Mouse (Mus musculus): ENCODE results near the gene Magt1.
"Not testable (repeated sequence)": the region's sequence is repeated elsewhere in the genome, so short reads cannot be mapped to it uniquely, and the experiment has no call there.

Gene Magt1

GRCm38 (mm10) chrX:106011465-106012159 is at the start of gene Magt1:
Gene Magt1, minus strand, starts transcription at chrX:106011906.
- DNase-seq (ENCODE audit: low spot score): peak; percentile 65

- no peak for DNase-seq (ENCODE audit: low spot score)
Observed at GRCm38 (mm10) chrX:106048191-106048590, 36.5 kb upstream of the Magt1 start.

GRCm38 (mm10) chrX:106045928-106046327 is 34.2 kb upstream of the Magt1 start:
- DNase-seq (ENCODE audit: low spot score): no peak

- DNase-seq (ENCODE audit: low spot score): no peak
Observed at GRCm38 (mm10) chrX:106045455-106045854, 33.7 kb upstream of the Magt1 start.

DNA sequence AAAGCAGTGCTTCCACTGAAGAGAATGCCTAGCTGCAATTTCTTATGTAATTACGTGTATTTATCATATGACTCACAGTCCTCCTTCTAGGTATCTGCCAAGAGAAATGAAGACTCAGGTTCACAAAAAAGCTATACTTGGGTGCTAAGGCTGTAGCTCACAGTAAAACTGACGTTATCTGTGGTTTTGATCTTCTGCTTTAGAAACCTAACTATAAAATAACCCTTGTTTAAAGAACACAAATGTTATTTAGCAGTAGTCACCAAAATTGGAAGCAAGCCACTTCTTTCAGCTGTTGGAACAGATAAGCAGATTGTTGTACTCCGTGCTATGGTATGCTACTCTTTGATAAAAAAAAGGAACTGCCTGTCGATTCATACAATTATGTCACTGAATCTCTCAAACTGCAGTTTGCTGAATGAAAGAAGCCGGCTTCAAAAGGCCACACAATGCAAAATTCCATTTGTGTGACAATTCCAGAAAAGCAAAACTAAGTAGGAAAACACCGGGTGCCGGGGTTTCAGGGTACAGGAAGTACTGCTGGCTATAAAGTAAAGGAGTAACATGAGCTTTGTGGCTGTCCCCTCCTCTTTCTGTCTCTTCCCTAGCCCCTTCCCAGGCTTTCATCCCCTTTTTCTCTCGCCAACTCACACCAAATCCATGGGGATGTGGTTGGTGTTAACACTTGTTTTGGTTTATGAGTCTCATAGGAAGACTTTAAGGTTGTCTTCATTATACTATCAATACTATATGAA is 32.3 kb upstream of the Magt1 start:
- no peak for DNase-seq (ENCODE audit: low spot score)

DNA sequence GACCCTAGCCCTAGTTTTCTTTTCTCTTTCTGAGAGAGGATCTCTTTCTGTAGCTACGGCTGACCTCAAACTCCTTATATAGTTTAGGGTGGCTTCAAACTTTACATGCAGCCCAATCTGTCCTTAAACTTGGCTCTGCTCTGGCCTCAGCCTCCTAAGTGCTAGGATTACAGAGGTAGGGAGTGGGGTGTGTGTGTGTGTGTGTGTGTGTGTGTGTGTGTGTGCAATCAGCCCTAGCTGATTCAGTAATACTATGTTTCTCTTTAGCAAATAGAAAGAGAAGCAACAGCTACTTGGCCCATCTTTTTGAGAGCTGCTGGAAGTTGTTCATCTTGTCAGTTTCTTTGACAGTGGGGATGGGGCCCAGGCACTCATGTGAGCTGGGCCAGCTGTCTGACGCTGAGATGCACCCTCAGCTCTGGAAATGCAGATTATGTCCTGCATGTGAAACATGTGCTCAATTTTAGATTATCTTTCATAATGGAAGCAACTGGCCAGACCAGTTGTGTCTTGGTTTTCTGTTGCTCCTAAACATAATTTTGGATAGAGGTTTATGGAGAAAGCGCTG is 25.6 kb upstream of the Magt1 start:
- no peak for DNase-seq (ENCODE audit: low spot score)

DNA sequence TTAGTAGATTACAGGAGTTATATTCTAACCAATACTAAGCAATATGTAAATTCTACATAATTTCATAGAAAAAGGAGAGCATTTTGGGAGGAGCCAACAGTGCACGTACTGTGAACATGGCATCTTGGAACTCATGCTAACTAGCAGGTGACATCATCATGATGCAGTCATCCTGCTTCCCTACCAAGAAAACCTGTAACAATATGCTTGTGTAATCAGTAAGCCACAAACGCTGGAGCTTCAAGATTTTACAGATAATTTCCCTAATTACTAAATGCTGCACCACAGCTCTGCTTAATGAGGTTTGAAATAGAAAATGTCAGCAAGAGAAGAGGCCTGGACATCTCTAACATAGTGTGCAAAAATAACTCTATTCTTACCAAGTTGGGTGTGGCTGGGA is 24.0 kb upstream of the Magt1 start:
- no peak for DNase-seq (ENCODE audit: low spot score)

- DNase-seq (ENCODE audit: low spot score): no peak
Observed at GRCm38 (mm10) chrX:106031124-106031523, 19.4 kb upstream of the Magt1 start.

DNA sequence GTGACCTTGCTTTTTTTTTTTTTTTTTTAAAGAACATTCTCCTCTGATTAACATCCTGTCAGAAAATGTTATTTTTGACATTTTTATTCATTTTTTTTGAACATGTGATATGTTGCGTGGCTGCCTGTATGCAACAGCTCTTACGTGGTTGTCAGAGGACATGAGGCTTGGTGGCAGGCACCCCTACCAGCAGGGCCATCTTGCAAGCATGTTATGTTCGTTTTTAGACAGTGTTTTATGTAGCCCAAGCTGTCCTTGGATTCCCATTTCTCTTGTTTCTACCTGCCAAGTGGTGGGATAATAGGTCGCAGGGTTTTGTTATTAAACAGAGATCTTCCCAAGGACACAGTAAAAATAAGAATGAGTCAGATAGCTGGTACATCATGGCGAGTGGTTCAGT is 18.5 kb upstream of the Magt1 start:
- DNase-seq (ENCODE audit: low spot score): no peak

GRCm38 (mm10) chrX:106027343-106027674 is 15.6 kb upstream of the Magt1 start:
- DNase-seq (ENCODE audit: low spot score): no peak

DNA sequence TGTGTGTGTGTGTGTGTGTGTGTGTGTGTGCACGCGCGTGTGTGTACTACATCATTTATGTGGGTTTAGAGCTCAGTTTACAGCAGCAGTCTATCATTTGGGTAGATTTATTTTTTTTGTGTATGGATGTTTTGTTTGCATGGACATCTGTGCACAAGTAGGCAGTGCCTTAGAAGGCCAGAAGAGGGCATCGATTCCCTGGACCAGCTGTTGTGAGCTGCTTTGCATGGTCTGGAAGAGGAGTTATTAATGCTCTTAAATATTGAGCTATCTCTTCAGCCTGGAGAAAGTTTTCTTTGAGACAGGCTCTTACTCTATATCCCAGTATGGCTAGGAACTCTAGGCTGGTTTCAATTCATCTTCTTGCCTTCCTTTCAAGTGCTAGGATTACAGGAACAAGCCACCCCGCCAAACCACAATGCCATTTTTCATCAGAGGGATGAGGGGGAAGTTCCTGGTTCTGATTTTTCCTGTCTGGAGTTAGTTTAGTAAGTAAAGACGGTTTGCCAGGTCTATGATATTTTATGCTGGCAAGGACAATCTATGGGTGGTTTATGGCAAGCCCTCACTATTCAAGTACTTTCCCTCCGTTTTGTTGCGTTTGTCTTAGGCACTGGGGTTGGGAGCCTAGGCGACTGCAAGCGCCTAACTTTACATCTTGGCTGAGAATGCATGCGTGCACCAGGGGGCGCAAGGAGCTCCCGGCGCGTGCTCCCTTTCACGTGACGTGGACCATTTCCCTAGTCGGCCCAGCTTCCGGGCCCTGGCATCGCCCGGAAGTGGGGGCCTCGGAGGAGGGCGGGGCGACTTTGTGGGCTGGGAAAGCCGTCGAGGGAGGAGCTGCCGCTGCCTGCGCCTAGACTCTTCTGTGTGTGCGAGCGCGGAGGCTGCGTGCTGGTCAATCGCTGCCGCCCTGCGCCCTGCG is 15.0 kb upstream of the Magt1 start, which contains the start of gene Atp7a:
Atp7a (plus strand) TSS at position 859 of the 925 bp plus-strand sequence.
- peak; percentile 77 for DNase-seq (ENCODE audit: low spot score)

DNA sequence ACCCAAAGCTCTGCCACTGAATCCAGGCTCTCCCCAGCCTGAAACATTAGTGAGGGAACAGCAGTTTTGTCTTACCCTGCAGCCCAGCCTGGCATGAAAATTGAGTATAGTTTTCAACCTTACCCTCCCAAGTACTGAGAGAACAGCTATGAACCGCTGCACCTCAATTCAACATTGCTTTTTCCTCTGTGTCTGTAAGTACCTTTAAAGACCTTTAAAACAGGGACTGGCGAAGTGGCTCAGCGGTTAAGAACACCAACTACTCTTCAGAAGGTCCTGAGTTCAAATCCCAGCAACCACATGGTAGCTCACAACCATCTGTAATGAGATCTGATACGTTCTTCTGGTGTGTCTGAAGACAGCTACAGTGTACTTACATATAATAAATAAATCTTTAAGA is 5.8 kb upstream of the Magt1 start:
- DNase-seq (ENCODE audit: low spot score): no peak

DNA sequence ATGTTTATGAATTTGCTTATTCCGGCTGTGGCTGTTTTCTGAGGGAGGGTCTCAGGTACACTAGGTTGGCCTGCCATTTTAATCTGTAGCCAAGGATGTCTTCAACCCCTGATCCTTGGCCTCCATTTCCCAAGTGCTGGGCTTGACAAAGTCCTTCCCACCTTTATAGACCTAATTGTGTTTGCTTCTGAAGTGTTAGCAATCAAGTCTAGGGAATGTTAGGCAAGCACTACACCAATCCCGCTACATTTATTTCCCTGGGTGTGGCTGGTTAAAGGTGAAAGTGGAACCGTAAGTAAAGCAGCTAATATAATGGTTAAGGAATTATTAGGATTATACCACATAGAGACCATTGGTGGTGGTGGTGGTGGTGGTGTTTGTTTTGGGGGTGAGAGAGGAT is 5.4 kb upstream of the Magt1 start:
- DNase-seq (ENCODE audit: low spot score): no peak

GRCm38 (mm10) chrX:106015571-106016322 is 4.0 kb upstream of the Magt1 start, which contains the start of gene Cox7b:
Gene Cox7b, plus strand, starts transcription at chrX:106015700.
- DNase-seq (ENCODE audit: low spot score): peak; percentile 56

GRCm38 (mm10) chrX:106014741-106015377 is 3.2 kb upstream of the Magt1 start:
- not testable (repeated sequence) for DNase-seq (ENCODE audit: low spot score)

GRCm38 (mm10) chrX:106013217-106013616 is 1.5 kb upstream of the Magt1 start:
- DNase-seq (ENCODE audit: low spot score): no peak

DNA sequence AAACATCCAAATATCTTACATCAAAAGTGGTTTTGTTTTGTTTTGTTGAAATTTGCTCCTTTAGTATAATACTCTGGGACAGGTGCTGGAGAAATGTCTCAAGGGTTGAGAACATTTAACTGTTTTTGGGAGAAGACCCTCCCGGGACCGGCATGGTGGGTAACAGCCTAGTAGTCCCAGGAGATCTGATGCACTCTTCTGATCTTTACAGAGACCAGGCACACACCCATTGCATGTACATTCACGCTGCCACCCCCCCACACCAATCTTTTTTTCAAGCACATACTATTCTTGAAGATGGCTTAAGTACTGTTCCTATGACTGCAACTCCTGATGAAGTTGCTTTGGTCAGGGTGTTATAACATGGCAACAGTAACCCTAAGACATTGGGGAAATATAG is 853 bp upstream of the Magt1 start:
- no peak for DNase-seq (ENCODE audit: low spot score)

GRCm38 (mm10) chrX:106010762-106011161 is 944 bp downstream of the Magt1 start:
- no peak for DNase-seq (ENCODE audit: low spot score)

DNA sequence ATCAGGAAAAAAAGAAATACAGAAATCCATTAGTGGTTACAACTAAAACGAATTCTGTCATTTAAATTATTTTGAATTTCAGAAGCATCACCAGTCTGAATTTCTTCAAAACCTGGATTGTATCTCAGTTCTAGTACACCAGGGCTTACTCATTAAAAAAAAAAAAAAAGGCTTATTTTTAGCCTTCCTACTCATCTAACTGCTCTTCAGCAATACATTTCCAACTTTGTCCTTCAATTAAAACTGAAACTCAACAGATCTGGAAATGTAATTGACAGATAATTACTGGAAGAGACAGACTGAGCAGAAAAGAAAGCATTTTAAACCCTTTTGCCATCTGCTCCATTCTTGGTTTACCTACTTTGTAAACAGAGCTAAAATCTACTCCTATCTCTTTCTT is 10.1 kb downstream of the Magt1 start:
- no peak for DNase-seq (ENCODE audit: low spot score)

DNA sequence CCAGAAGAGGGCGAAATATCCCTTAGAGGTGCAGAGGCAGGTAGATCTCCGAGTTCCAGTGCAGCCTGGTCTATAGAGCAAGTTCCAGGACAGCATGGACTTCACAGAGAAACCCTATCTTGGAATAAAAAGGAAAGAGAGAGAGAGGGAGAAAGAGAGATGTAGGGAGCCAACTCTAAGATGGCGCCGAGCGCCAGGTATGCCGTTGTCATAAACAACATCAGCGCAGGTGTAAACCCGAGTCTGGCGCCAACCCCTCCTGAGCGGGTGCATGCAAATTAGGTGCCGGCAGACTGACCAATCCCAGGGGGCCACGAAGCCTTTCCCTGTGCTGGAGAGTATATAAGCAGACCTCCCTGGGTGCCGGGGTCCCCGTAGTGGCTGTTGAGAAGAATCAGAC is 54.6 kb downstream of the Magt1 start:
- not testable (repeated sequence) for DNase-seq (ENCODE audit: low spot score)

- DNase-seq (ENCODE audit: low spot score): no peak
Observed at GRCm38 (mm10) chrX:105953999-105954398, 57.7 kb downstream of the Magt1 start.
